Mouse (Mus musculus): ENCODE measurements at regions not wholly inside any gene's neighbourhood (a gene's known extent, or its start where the extent isn't known, plus 50 kb on each side); places are given as distances from the start of the nearest gene placed in this dataset.

GRCm38 (mm10) chr9:13969262-13969661 lies 141.7 kb downstream of the Fam76b start:
- Histone ChIP-seq H3K27ac (ENCODE audit: insufficient read depth, low read length) (no peak overlapping the region), H3K4me1 (ENCODE audit: control insufficient read depth, insufficient read depth, low read length) (no peaks in the 10 kb centered on the region; the same call in 1 of the 2 replicates), H3K4me3 (ENCODE audit: insufficient read depth, low read length) (no peak overlapping the region)
- TF ChIP-seq POLR2A (IDR thresholded peaks at IDR 0.05; ENCODE audit: extremely low read depth, insufficient read depth, low read length) (no peak), CTCF (IDR thresholded peaks at IDR 0.05; ENCODE audit: extremely low read depth, insufficient read depth, low read length) (no peak)

DNA sequence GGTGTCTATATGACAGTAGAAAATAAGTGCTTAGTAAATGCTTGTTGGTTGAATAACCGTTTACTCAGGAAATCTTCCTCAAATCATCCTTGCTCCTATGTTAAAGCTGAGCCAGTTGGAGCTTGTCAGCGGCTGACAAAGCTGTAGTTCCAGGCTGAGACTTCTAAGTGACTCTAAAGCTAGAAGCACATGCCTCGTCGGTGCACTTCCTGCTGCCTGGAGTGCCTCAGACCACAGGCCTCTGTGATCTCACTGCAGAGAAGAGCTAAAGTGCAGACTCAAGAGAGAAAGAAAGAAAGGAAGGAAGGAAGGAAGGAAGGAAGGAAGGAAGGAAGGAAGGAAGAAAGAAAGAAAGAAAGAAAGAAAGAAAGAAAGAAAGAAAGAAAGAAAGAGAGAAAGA lies 146.1 kb downstream of the Fam76b start:
- H3K4me3 ChIP-seq (ENCODE audit: insufficient read depth, low read length), result no peak overlapping the region
- TF ChIP-seq CTCF (IDR thresholded peaks at IDR 0.05; ENCODE audit: extremely low read depth, insufficient read depth, low read length) (no peak), POLR2A (IDR thresholded peaks at IDR 0.05; ENCODE audit: extremely low read depth, insufficient read depth, low read length) (no peak)
- H3K27ac ChIP-seq (ENCODE audit: insufficient read depth, low read length), result no peak overlapping the region
- H3K4me1 ChIP-seq (ENCODE audit: control insufficient read depth, insufficient read depth, low read length), result no peaks in the 10 kb centered on the region; the same call in 1 of the 2 replicates

DNA sequence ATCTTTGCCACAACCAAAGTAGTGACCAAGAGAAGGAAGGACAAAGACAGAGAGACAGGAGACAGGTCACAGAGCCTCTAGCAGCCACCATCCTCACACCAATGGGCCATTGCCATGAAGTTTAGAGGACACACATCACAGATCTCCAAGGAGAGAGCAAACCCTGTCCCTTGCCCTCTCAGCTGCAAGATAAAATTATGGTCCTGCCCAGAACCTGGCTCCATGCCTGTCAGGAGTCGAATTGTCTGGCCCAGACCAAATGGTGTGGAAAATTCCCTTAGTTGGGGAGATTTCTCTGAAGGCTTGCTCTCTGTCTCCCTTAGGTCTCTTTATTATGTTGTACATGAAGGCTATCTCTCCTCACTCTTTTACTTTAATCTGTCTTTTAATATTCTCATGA lies 147.4 kb downstream of the Fam76b start:
- Histone ChIP-seq H3K4me3 (ENCODE audit: insufficient read depth, low read length) (no peak overlapping the region), H3K27ac (ENCODE audit: insufficient read depth, low read length) (no peak overlapping the region), H3K4me1 (ENCODE audit: control insufficient read depth, insufficient read depth, low read length) (no peaks in the 10 kb centered on the region)
- TF ChIP-seq POLR2A (IDR thresholded peaks at IDR 0.05; ENCODE audit: extremely low read depth, insufficient read depth, low read length) (no peak), CTCF (IDR thresholded peaks at IDR 0.05; ENCODE audit: extremely low read depth, insufficient read depth, low read length) (no peak)

GRCm38 (mm10) chr9:13978842-13979241 lies 151.3 kb downstream of the Fam76b start:
- TF ChIP-seq POLR2A (IDR thresholded peaks at IDR 0.05; ENCODE audit: extremely low read depth, insufficient read depth, low read length) (no peak), CTCF (IDR thresholded peaks at IDR 0.05; ENCODE audit: extremely low read depth, insufficient read depth, low read length) (no peak)
- Histone ChIP-seq H3K4me3 (ENCODE audit: insufficient read depth, low read length) (no peak overlapping the region), H3K27ac (ENCODE audit: insufficient read depth, low read length) (no peak overlapping the region), H3K4me1 (ENCODE audit: control insufficient read depth, insufficient read depth, low read length) (no peaks in the 10 kb centered on the region)

DNA sequence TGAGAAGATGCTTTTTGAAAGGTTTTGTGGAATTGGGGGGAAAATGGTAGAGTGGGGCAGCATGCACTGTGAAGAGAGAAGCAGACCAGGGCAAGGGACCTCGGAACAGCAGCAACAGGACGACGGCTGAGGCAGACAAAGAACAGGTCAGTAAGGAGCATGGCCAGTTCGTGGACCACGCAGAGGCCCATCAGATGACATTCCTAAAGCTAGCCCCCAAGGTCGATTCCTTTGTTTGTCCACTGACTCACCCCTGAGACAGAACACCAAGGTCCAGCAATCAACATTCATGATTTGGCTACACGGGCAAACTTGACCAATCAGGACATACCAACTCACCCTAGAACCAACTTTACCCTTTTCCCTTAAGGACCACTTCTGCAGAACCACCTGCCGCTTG lies 160.0 kb downstream of the Fam76b start:
- TF ChIP-seq POLR2A (IDR thresholded peaks at IDR 0.05; ENCODE audit: extremely low read depth, insufficient read depth, low read length) (no peak), CTCF (IDR thresholded peaks at IDR 0.05; ENCODE audit: extremely low read depth, insufficient read depth, low read length) (no peak)

DNA sequence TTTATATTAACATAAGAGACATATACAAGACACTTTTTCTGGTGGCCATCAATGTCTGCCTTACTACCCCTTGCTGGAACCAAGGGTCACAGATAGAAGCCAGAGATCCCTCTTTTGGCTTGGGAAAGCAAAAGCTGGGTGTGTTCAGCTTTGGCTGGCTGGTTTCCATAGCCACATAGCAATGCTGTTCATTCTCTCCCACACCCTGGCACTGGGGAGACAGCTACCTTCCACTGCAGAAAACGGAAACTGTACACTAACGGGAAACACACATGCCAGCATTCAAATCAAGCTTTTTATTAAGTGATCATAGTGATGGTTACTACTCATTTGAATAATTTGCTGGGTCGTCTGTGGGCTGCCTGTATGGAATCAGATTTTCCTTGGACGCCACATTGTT lies 161.4 kb downstream of the Fam76b start:
- no peak overlapping the region for H3K4me3 ChIP-seq (ENCODE audit: insufficient read depth, low read length)
- TF ChIP-seq POLR2A (IDR thresholded peaks at IDR 0.05; ENCODE audit: extremely low read depth, insufficient read depth, low read length), result no peak
- TF ChIP-seq CTCF (IDR thresholded peaks at IDR 0.05; ENCODE audit: extremely low read depth, insufficient read depth, low read length), result no peak
- H3K27ac ChIP-seq (ENCODE audit: insufficient read depth, low read length), result no peak overlapping the region
- 0 out of 2 replicates have a peak, but pooled peaks cover 2% of the 10 kb centered on the region for H3K4me1 ChIP-seq (ENCODE audit: control insufficient read depth, insufficient read depth, low read length)

More for the DNA sequence above, 160.0 kb downstream of the Fam76b start:
- no peak overlapping the region for H3K27ac ChIP-seq (ENCODE audit: insufficient read depth, low read length)
- 0 out of 2 replicates have a peak, but pooled peaks cover 2% of the 10 kb centered on the region for H3K4me1 ChIP-seq (ENCODE audit: control insufficient read depth, insufficient read depth, low read length)
- H3K4me3 ChIP-seq (ENCODE audit: insufficient read depth, low read length), result no peak overlapping the region

DNA sequence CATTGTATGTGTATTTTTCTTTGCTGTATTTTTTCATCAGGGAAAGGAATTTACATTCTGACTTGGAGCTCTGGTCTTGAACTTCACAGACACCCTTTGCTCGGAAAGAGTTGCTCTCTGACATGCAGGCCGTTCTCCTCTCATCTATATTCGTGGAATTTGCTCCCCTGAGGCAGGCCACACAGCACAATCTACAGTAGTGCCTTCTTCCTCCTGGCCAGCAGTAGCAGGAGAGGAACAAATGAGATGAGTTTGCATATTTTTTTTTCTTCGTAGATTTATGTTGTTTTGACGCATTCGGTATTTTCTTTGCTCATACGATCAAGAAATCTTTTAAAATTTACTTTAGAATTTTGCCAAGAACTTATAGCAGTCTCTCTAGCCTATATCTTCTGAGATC lies 163.4 kb downstream of the Fam76b start:
- H3K27ac ChIP-seq (ENCODE audit: insufficient read depth, low read length), result no peak overlapping the region
- TF ChIP-seq CTCF (IDR thresholded peaks at IDR 0.05; ENCODE audit: extremely low read depth, insufficient read depth, low read length) (no peak), POLR2A (IDR thresholded peaks at IDR 0.05; ENCODE audit: extremely low read depth, insufficient read depth, low read length) (no peak)
- no peak overlapping the region for H3K4me3 ChIP-seq (ENCODE audit: insufficient read depth, low read length)
- 0 out of 2 replicates have a peak, but pooled peaks cover 2% of the 10 kb centered on the region for H3K4me1 ChIP-seq (ENCODE audit: control insufficient read depth, insufficient read depth, low read length)

DNA sequence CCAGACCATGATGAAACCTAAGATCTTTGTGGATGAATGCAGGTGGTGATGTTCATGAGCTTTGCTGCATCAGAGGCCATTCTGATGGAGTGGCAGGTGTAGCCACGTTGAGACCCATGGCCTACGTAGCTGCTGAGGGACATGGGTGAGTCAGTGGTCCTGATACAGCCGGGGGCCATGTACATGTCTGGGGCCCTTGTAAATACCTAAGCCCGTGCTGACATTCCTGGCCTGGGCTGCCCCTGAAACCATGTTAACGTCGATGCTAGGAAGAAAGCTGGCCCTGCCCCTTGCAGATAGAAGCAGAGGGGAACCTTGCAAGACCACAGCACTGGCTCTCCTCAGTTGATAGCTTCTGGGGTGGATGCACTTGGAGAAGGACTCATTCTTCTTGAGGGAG lies 165.2 kb downstream of the Fam76b start:
- no peak overlapping the region for H3K4me3 ChIP-seq (ENCODE audit: insufficient read depth, low read length)
- TF ChIP-seq POLR2A (IDR thresholded peaks at IDR 0.05; ENCODE audit: extremely low read depth, insufficient read depth, low read length) (no peak), CTCF (IDR thresholded peaks at IDR 0.05; ENCODE audit: extremely low read depth, insufficient read depth, low read length) (no peak)
- 0 out of 2 replicates have a peak, but pooled peaks cover 2% of the 10 kb centered on the region for H3K4me1 ChIP-seq (ENCODE audit: control insufficient read depth, insufficient read depth, low read length)
- no peak overlapping the region for H3K27ac ChIP-seq (ENCODE audit: insufficient read depth, low read length)

GRCm38 (mm10) chr9:13999358-13999757 lies 171.8 kb downstream of the Fam76b start:
- TF ChIP-seq CTCF (IDR thresholded peaks at IDR 0.05; ENCODE audit: extremely low read depth, insufficient read depth, low read length), result no peak
- TF ChIP-seq POLR2A (IDR thresholded peaks at IDR 0.05; ENCODE audit: extremely low read depth, insufficient read depth, low read length), result no peak
- Histone ChIP-seq H3K4me3 (ENCODE audit: insufficient read depth, low read length) (no peak overlapping the region), H3K27ac (ENCODE audit: insufficient read depth, low read length) (no peak overlapping the region), H3K4me1 (ENCODE audit: control insufficient read depth, insufficient read depth, low read length) (0 out of 2 replicates have a peak, but pooled peaks cover 3% of the 10 kb centered on the region)

DNA sequence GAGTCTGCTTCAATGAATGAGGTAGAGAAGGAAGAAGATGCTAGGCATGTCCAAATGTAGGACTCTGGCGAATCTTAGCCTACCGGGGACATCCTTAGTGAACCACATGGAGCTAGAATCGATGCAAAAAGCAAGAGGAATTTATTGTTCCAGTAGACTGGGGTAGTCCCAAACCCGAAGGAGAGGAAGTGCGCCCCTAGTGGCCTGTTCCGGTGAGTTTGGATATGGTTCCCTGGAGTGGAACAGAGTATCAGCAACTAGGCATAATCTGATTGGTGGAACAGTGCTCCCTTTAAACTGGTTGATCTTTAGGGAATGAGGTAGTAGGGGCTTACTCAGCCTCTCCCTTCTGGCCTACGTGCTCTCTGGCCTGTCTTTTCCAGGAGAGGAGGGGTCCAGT lies 174.0 kb downstream of the Fam76b start:
- TF ChIP-seq POLR2A (IDR thresholded peaks at IDR 0.05; ENCODE audit: extremely low read depth, insufficient read depth, low read length), result no peak
- 0 out of 2 replicates have a peak, but pooled peaks have one; percentile 17 for TF ChIP-seq CTCF (IDR thresholded peaks at IDR 0.05; ENCODE audit: extremely low read depth, insufficient read depth, low read length)
- H3K4me1 ChIP-seq (ENCODE audit: control insufficient read depth, insufficient read depth, low read length), result 0 out of 2 replicates have a peak, but pooled peaks cover 3% of the 10 kb centered on the region

More for the DNA sequence above, 174.0 kb downstream of the Fam76b start:
- no peak overlapping the region for H3K4me3 ChIP-seq (ENCODE audit: insufficient read depth, low read length)
- no peak overlapping the region for H3K27ac ChIP-seq (ENCODE audit: insufficient read depth, low read length)
